Mouse (Mus musculus) monocyte, adult 59 days (primary cell): ENCODE measurements around the gene Zc3h15. TPM values are rescaled to one million over a fixed set of nuclear protein-coding genes. Genes with fewer than 3 reads are reported as not detected.

Source experiments
- total RNA-seq, 2 experiments: library from RNA; stranded (reverse); gene quantifications; one replicate each; pipeline ENCODE4 v1.2.4; 2023

Zc3h15 gene
- total RNA-seq = 10 to 100 TPM; 60.4 to 77.3 TPM

GRCm38 (mm10) chr2:83644276-83645252 lies at the start of gene Zc3h15:
Zc3h15 (plus strand) TSS chr2:83644435.

Other genes with a start within 250 kb of the Zc3h15 start
- 100 to 1,000 TPM; 116 to 131 TPM for gene Itgav, start 80.0 kb downstream of the Zc3h15 start, total RNA-seq
- under 1 TPM; 0.10 to 0.12 TPM for gene Fam171b, start 168.2 kb downstream of the Zc3h15 start, total RNA-seq